Mouse (Mus musculus) neural tube, embryonic 12.5 days (tissue): ENCODE data around the gene Ccer1. TPM values are rescaled to one million over a fixed set of nuclear protein-coding genes. Genes with fewer than 3 reads are reported as not detected.

Experiments used
- ATAC-seq: fragments of 200-750 bp; cut with Nextera tagmentation; 2 replicates; pipeline ENCODE4 v1.8.0; 2017; ENCODE audit warnings: low read depth, mild to moderate bottlenecking, moderate TSS enrichment, moderate library complexity; ENCODE audit not compliant: low FRiP score
- H3K27ac ChIP-seq: fragments of 300-500 bp; sonication (generic); 2 replicates; pipeline ENCODE4 v1.5.1; 2016
- H3K27me3 ChIP-seq: fragments of 300-500 bp; sonication (generic); replicated peaks from 2 replicates; pipeline ENCODE4 v1.6.1; 2016; ENCODE audit warnings: mild to moderate bottlenecking
- H3K36me3 ChIP-seq: fragments of 300-500 bp; sonication (generic); 2 replicates; pipeline ENCODE4 v1.6.1; 2016; ENCODE audit warnings: mild to moderate bottlenecking
- H3K4me1 ChIP-seq: fragments of 300-500 bp; sonication (generic); 2 replicates; pipeline ENCODE4 v1.6.1; 2016
- H3K4me2 ChIP-seq: fragments of 300-500 bp; sonication (generic); replicated peaks from 2 replicates; pipeline ENCODE4 v1.6.1; 2016; ENCODE audit warnings: mild to moderate bottlenecking
- H3K4me3 ChIP-seq: fragments of 300-500 bp; sonication (generic); 2 replicates; pipeline ENCODE4 v1.5.1; 2016
- H3K9ac ChIP-seq: fragments of 300-500 bp; sonication (generic); 2 replicates; pipeline ENCODE4 v1.6.1; 2016; ENCODE audit warnings: mild to moderate bottlenecking
- H3K9me3 ChIP-seq: fragments of 300-500 bp; sonication (generic); 2 replicates; pipeline ENCODE4 v1.6.1; 2016; ENCODE audit warnings: mild to moderate bottlenecking
- WGBS: fragments of 180-500 bp; shearing (Covaris S2); methylation state at CpG from one replicate; pipeline ENCODE4 v1.1.7; 2016; 5-methylcytosine and 5-hydroxymethylcytosine counted together
- polyA plus RNA-seq: library from polyadenylated mRNA; unstranded; fragments of >200 nt; fragmentation: Nextera tagmentation; extraction: Ambion mirVana; gene quantifications from 2 replicates; pipeline ENCODE4 v1.2.1, GENCODE M21; 2016

Gene Ccer1
- not detected in 2 replicates for polyA plus RNA-seq

DNA sequence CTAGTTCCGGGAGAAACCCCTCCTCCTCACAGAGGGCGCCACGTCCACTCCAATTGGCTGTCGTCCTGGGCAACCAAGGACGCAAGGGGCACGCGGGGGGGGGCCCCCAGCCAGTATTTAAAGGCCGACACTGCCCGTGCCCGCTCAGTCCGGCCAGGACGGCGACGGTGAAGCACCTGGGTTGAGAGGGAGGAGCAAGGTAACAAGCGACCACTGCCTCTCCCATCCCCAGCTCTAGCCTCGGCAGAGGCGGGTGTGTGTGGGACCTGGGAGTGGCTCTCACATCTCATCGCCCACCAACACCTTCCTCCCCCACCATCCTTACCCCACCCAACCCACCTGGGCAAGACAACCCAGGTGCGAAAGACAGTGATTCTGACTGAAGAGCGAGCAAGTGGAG is at the start of gene Ccer1:
Ccer1 (plus strand) TSS at position 147 of the 400 bp plus-strand sequence.
- no peak within 1 kb of the TSS for H3K27ac ChIP-seq
- H3K27me3 ChIP-seq = no peaks in the 10 kb centered on the region
- no peaks in the 10 kb centered on the region for H3K4me1 ChIP-seq
- H3K4me2 ChIP-seq = no peak within 1 kb of the TSS
- ATAC-seq = no peak
- no peak within 1 kb of the TSS for H3K4me3 ChIP-seq
- 0 out of 2 replicates have a peak, but pooled peaks cover 6% of the 10 kb centered on the region for H3K9me3 ChIP-seq
- H3K9ac ChIP-seq = no peak within 1 kb of the TSS
- no peaks in the 10 kb centered on the region for H3K36me3 ChIP-seq
- 78% methylated on average over 20 of the region's 20 CpGs for WGBS

DNA sequence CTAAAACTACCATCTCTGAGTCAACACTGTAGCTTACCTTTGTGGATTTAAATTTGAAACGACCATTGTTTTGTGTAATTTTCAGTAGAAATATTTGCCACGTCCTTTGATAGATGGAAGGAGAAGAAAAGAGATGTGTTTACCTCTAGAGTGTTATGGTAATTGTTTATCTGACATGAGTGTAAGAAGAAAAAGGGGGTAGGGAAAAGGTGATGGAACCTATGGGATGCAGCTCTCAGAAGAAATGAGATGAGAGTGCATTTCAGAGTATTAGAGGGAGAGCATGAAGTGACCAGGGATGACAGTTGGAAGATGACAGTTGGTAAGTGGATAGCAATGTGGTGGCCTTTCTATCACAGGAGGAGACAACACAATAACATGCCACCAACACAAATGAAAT is 49.1 kb upstream of the Ccer1 start, which contains the start of gene Epyc:
Epyc (plus strand) TSS at position 301 of the 400 bp plus-strand sequence.
- H3K9me3 ChIP-seq = no peaks in the 10 kb centered on the region
- no peak within 1 kb of the TSS for H3K4me2 ChIP-seq
- no peak within 1 kb of the TSS for H3K4me3 ChIP-seq
- no peaks in the 10 kb centered on the region for H3K4me1 ChIP-seq
- H3K27ac ChIP-seq = no peak within 1 kb of the TSS
- ATAC-seq = no peak
- 86% methylated on average over 2 of the region's 2 CpGs for WGBS
- no peak within 1 kb of the TSS for H3K9ac ChIP-seq
- H3K27me3 ChIP-seq = no peaks in the 10 kb centered on the region
- H3K36me3 ChIP-seq = no peaks in the 10 kb centered on the region

DNA sequence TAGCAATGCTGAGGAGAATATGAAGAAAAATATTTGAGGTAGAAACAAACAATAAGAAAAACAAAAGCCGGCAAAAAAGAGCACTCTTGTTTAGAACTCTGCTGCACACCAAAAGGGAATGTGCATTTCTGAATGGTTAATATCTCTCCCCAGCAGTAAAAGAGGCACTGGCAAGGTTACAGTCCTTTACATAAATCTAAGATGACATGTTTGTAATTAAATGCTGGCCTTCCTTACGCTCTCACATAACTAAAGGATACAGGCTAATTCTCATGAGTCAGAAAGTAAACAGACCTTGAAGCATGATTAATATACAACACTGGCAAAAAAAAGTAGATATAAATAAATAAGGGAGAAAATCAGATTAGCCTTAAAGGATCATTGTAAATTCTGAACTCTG is 42.5 kb upstream of the Ccer1 start:
- H3K4me1 ChIP-seq = no peaks in the 10 kb centered on the region
- H3K27ac ChIP-seq = no peak overlapping the region
- WGBS = 73% methylated on average over 2 of the region's 2 CpGs
- H3K4me3 ChIP-seq = no peak overlapping the region
- H3K9me3 ChIP-seq = no peaks in the 10 kb centered on the region
- no peaks in the 10 kb centered on the region for H3K27me3 ChIP-seq
- no peak overlapping the region for H3K4me2 ChIP-seq
- no peak for ATAC-seq
- H3K36me3 ChIP-seq = no peaks in the 10 kb centered on the region
- no peak overlapping the region for H3K9ac ChIP-seq

DNA sequence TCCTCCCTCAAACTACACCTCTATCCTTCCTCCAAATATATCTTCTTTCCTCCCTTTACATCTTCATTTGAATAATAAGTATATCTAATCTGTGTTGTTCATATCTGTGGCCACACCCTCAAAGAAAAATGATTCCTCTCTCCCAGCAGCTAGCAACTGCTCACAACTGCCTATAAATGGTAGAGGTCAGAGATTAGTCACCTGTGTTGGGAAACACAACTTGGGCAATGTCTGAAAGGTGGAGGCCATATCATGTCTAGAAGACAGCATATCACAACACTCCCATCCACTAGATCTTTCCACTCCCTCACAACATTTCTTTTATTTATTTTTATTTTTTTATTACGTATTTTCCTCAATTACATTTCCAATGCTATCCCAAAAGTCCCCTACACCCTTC is 33.4 kb upstream of the Ccer1 start:
- Histone ChIP-seq H3K9ac (no peak overlapping the region), H3K4me2 (no peak overlapping the region), H3K9me3 (no peaks in the 10 kb centered on the region), H3K4me1 (no peaks in the 10 kb centered on the region), H3K36me3 (no peaks in the 10 kb centered on the region), H3K27ac (no peak overlapping the region), H3K4me3 (no peak overlapping the region), H3K27me3 (no peaks in the 10 kb centered on the region)
- no peak for ATAC-seq
- 85% methylated on average over 1 of the region's 1 CpGs for WGBS

DNA sequence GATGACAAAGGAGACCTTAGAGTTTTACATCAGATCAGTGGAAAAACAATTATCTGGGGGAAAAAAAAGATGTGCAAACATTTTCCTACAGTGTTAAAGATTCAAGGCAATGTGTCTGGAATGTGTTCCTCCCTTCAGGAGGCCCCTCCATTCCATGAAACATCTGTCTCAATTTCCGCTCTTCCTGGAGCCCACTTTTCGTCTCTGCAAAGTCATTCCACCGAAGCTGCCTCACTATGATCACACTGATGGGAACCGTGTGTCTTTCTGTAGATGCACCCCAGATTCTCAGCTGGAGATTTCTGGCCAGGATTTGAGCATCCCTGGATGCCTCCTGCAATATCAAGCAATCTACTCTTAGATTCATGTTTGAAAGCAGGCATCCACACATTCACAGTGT is 24.2 kb upstream of the Ccer1 start:
- no peaks in the 10 kb centered on the region for H3K9me3 ChIP-seq
- no peak for ATAC-seq
- no peak overlapping the region for H3K27ac ChIP-seq
- H3K4me3 ChIP-seq = no peak overlapping the region
- H3K4me1 ChIP-seq = no peaks in the 10 kb centered on the region
- no peaks in the 10 kb centered on the region for H3K27me3 ChIP-seq
- no peaks in the 10 kb centered on the region for H3K36me3 ChIP-seq
- no peak overlapping the region for H3K4me2 ChIP-seq
- H3K9ac ChIP-seq = no peak overlapping the region
- 57% methylated on average over 4 of the region's 4 CpGs for WGBS

DNA sequence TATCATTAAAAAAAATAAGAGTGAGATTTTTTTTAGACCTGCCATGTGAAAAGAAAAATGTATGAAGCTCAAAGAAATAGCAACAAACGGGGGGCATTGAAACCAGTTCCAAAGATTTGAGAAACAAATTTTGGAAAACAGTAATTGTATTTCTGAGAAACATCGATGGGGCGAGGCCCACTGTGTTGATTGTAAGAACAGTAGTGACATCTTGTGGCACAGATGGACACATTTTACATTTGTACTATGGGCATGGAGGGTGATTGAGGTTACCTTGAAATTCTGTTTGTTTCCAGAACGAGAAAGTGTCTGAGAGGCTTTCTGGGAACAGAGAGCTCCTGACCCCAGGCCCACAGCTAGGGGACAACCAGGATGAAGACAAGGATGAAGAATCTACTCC is 22.7 kb upstream of the Ccer1 start:
- H3K27me3 ChIP-seq = no peaks in the 10 kb centered on the region
- no peaks in the 10 kb centered on the region for H3K36me3 ChIP-seq
- no peak for ATAC-seq
- no peak overlapping the region for H3K4me3 ChIP-seq
- no peak overlapping the region for H3K27ac ChIP-seq
- H3K4me1 ChIP-seq = no peaks in the 10 kb centered on the region
- no peak overlapping the region for H3K4me2 ChIP-seq
- no peak overlapping the region for H3K9ac ChIP-seq
- no peaks in the 10 kb centered on the region for H3K9me3 ChIP-seq
- WGBS = 72% methylated on average over 4 of the region's 4 CpGs

DNA sequence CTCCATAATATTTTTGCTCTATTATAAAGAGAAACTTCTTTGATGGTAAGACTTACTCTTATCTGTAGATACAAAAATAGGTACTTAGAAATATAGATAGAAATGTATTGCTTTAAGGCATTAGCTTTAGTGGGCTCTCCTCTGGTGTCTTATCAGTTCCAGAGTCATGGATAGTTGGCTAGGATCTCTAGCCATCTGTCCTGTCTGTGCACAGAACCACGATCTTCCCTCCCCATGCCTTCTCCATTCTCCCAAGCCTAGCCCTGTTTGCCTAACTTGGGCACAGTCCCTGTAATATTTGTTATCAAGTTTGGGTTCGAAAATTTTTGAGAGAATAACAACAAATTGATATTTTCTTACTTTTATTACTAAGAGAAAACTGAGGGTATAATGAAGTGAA is 19.6 kb upstream of the Ccer1 start:
- Histone ChIP-seq H3K4me2 (no peak overlapping the region), H3K27me3 (no peaks in the 10 kb centered on the region), H3K36me3 (no peaks in the 10 kb centered on the region), H3K4me1 (no peaks in the 10 kb centered on the region), H3K4me3 (no peak overlapping the region), H3K9me3 (no peaks in the 10 kb centered on the region), H3K9ac (no peak overlapping the region), H3K27ac (no peak overlapping the region)
- ATAC-seq = no peak
- WGBS = 80% methylated on average over 2 of the region's 2 CpGs

DNA sequence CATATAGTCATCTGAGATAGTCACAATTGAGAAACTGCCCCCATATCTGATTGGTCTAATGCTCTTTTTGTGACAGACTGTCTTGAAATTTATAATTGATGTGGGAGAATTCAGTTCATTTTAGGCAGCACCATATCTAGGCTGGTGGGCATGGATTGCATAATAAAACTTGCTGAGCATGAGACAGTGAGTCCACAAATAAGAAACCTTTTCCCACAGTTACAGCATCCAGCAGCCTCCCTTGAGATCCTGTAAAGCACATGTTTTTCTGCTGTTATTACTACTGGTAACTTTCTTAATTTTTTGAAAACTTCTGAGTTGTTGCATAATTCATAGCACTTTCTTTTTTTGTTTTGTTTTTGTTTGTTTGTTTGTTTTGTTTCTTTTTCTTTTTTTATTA is 9.9 kb upstream of the Ccer1 start:
- Histone ChIP-seq H3K4me1 (no peaks in the 10 kb centered on the region), H3K4me3 (no peak overlapping the region), H3K9me3 (no peaks in the 10 kb centered on the region), H3K9ac (no peak overlapping the region), H3K4me2 (no peak overlapping the region), H3K27ac (no peak overlapping the region), H3K27me3 (no peaks in the 10 kb centered on the region), H3K36me3 (no peaks in the 10 kb centered on the region)
- no peak for ATAC-seq

DNA sequence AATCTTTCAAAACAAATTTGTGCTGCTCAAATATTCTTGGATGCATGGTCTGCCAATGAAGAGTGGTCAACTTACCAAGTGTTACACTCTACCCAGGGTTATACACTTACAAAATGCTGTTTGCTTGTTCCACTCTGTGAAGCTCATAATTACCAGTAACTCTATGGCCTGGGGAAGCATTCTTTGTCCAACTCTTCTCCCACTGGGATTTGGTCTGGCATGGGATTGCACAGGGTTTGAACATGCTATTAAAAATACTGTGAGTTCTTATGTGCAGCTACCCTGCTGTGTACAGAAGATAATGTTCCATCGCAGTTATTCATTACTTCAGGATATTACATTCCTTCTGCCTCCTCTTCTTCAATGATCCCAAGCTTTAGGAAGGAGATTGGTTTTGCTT is 5.7 kb upstream of the Ccer1 start:
- 69% methylated on average over 1 of the region's 1 CpGs for WGBS
- ATAC-seq = no peak

DNA sequence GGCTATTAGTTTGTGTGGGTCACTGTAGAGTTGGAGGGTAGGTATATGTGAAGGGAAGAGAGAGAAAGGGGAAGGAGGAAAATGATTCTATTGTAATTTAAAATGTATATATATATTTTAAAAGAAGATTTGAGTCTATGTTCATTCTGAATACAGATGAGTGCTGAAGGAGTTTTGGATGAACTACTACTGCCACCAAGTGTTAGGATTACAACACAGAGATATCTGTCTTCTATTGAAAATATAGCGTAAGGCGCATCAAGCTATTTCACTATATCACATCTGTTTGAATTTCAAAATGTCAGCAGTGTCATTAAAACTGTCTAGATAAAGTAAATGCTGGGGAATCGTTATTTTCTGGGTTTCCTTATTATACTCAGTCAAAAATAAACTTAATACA is 3.4 kb upstream of the Ccer1 start:
- H3K4me2 ChIP-seq = no peak overlapping the region
- H3K9ac ChIP-seq = no peak overlapping the region
- no peak overlapping the region for H3K27ac ChIP-seq
- WGBS = 82% methylated on average over 3 of the region's 3 CpGs
- no peak overlapping the region for H3K4me3 ChIP-seq
- ATAC-seq = no peak
- H3K27me3 ChIP-seq = no peaks in the 10 kb centered on the region
- H3K9me3 ChIP-seq = 0 out of 2 replicates have a peak, but pooled peaks cover 6% of the 10 kb centered on the region
- no peaks in the 10 kb centered on the region for H3K4me1 ChIP-seq
- no peaks in the 10 kb centered on the region for H3K36me3 ChIP-seq

More for the DNA sequence above, 5.7 kb upstream of the Ccer1 start:
- Histone ChIP-seq H3K4me2 (no peak overlapping the region), H3K4me1 (no peaks in the 10 kb centered on the region), H3K27me3 (no peaks in the 10 kb centered on the region), H3K9ac (no peak overlapping the region), H3K4me3 (no peak overlapping the region), H3K9me3 (no peaks in the 10 kb centered on the region), H3K27ac (no peak overlapping the region), H3K36me3 (no peaks in the 10 kb centered on the region)

DNA sequence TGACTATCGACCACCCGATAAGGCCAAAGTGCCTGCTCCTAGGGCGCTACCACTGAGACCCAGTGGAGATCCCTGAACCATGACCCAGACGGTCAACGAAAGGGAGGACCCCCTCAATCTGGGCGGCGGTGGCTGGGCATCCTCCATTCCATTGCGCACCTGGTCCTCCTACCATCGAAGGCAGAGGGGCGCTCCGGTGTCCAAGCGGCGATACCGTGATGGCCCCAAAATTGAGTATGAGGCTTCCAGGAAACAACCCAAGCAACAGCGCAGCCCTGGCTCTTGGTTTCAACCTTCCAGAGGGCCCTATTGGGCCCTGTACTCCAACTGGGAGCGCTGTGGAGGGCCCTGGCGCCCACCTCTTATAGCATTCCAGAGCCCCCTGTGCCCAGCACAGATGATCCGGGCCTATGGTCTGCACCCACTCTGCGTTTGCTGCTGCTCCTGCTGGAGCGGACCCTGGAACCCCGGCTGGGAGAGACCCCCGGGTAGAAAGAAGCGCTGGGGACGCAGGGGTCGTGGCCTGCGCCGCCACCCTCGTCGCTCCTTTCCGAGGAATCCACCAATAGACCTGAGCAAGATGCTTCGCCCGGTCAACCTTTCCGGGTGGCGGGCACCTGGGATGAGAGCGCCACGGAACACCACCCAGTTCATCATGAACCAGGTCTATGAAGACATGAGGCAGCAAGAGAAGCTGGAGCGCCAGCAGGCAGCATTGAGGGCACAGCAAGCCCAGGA is 708 bp downstream of the Ccer1 start:
- 91% methylated on average over 37 of the region's 37 CpGs for WGBS
- Histone ChIP-seq H3K4me2 (no peak overlapping the region), H3K36me3 (no peaks in the 10 kb centered on the region), H3K4me3 (no peak overlapping the region), H3K9me3 (0 out of 2 replicates have a peak, but pooled peaks cover 6% of the 10 kb centered on the region), H3K27me3 (no peaks in the 10 kb centered on the region), H3K27ac (no peak overlapping the region), H3K4me1 (no peaks in the 10 kb centered on the region), H3K9ac (no peak overlapping the region)
- no peak for ATAC-seq

DNA sequence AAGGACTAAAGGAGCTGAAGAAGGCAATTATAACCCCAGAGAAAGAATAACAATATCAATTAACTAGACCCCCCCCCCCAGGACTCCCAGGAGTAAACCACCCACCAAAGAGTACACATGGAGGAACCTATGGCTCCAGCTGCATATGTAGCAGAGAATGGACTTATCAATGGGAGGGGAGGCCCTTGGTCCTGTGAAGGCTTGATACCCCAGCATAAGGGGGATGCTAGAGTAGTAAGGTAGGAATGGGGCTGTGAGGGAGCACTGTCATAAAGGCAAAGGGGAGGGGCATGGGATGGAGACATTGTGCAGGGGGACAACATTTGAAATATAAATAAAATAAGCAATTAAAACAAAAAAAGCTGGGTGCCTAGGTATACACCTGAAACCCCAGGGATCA is 9.5 kb downstream of the Ccer1 start:
- H3K9ac ChIP-seq = no peak overlapping the region
- no peaks in the 10 kb centered on the region for H3K4me1 ChIP-seq
- H3K4me2 ChIP-seq = no peak overlapping the region
- H3K27ac ChIP-seq = no peak overlapping the region
- H3K27me3 ChIP-seq = no peaks in the 10 kb centered on the region
- no peak for ATAC-seq
- no peak overlapping the region for H3K4me3 ChIP-seq
- no peaks in the 10 kb centered on the region for H3K36me3 ChIP-seq
- no peaks in the 10 kb centered on the region for H3K9me3 ChIP-seq

DNA sequence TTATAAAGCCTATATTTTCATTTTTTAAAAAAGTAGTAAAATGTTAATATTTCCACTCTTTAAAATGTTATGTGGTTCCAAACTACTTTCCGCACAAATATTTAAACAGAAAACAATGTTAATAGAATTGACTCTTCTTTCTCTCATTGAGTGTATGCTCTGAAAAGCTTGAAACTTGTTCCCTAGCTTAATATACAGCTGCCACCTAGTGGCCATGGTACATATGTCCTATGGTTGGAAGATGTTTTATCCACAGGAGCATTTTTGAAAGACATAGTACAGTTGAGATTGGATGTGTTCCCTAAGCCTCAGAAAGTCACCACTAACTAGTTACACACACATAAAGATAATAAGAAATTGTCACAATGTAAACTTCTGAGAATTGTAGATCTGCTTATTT is 11.7 kb downstream of the Ccer1 start:
- ATAC-seq = no peak
- H3K27ac ChIP-seq = no peak overlapping the region
- no peaks in the 10 kb centered on the region for H3K36me3 ChIP-seq
- no peak overlapping the region for H3K4me2 ChIP-seq
- H3K9ac ChIP-seq = no peak overlapping the region
- H3K4me1 ChIP-seq = no peaks in the 10 kb centered on the region
- H3K9me3 ChIP-seq = no peaks in the 10 kb centered on the region
- no peak overlapping the region for H3K4me3 ChIP-seq
- 55% methylated on average over 1 of the region's 1 CpGs for WGBS
- no peaks in the 10 kb centered on the region for H3K27me3 ChIP-seq
